Mouse (Mus musculus) midbrain, embryonic 11.5 days (tissue): ENCODE results near the gene Klc4. TPM values are rescaled to one million over a fixed set of nuclear protein-coding genes. Genes with fewer than 3 reads are reported as not detected.
A peak's percentile ranks its signal among the peaks of the same experiment; 100 is the strongest.

Experiments used
- ATAC-seq: fragments of 200-750 bp; cut with Nextera tagmentation; 2 replicates; pipeline ENCODE4 v1.8.0; 2017; ENCODE audit warnings: moderate TSS enrichment, moderate library complexity; ENCODE audit not compliant: low FRiP score
- DNase-seq: peaks from one replicate; pipeline ENCODE4 v3.0.0; 2015; ENCODE audit warnings: low spot score; ENCODE audit errors: missing footprints
- H3K27ac ChIP-seq: fragments of 300-500 bp; sonication (generic); 2 replicates; pipeline ENCODE4 v1.5.1; 2014; ENCODE audit warnings: low read depth, low read length
- H3K27me3 ChIP-seq: fragments of 300-500 bp; sonication (generic); 2 replicates; pipeline ENCODE4 v1.6.1; 2014; ENCODE audit warnings: mild to moderate bottlenecking, low read length, moderate library complexity, mixed read lengths; ENCODE audit not compliant: control insufficient read depth, insufficient read depth
- H3K36me3 ChIP-seq: fragments of 300-500 bp; sonication (generic); 2 replicates; pipeline ENCODE4 v1.6.1; 2014; ENCODE audit warnings: mild to moderate bottlenecking, low read length, moderate library complexity, mixed read lengths; ENCODE audit not compliant: control insufficient read depth, insufficient read depth
- H3K4me1 ChIP-seq: fragments of 300-500 bp; sonication (generic); 2 replicates; pipeline ENCODE4 v1.6.1; 2014; ENCODE audit warnings: low read length; ENCODE audit not compliant: control insufficient read depth, insufficient read depth
- H3K4me2 ChIP-seq: fragments of 300-500 bp; sonication (generic); 2 replicates; pipeline ENCODE4 v1.6.1; 2014; ENCODE audit warnings: mild to moderate bottlenecking, moderate library complexity
- H3K4me3 ChIP-seq: fragments of 300-500 bp; sonication (generic); 2 replicates; pipeline ENCODE4 v1.5.1; 2014; ENCODE audit warnings: low read depth, low read length
- H3K9ac ChIP-seq: fragments of 300-500 bp; sonication (generic); 2 replicates; pipeline ENCODE4 v1.6.1; 2014; ENCODE audit warnings: low read length
- H3K9me3 ChIP-seq: fragments of 300-500 bp; sonication (generic); 2 replicates; pipeline ENCODE4 v1.6.1; 2016; ENCODE audit warnings: low read length; ENCODE audit not compliant: control insufficient read depth
- WGBS: fragments of 180-500 bp; shearing (Covaris S2); extraction: QIAGEN DNeasy Blood & Tissue Kit; methylation state at CpG from one replicate; pipeline ENCODE4 v1.1.7; 2014; 5-methylcytosine and 5-hydroxymethylcytosine counted together
- polyA plus RNA-seq: library from polyadenylated mRNA; unstranded; fragments of >200 nt; fragmentation: Nextera tagmentation; extraction: Ambion mirVana; gene quantifications from 2 replicates; pipeline ENCODE4 v1.2.1, GENCODE M21; 2014

Gene Klc4
- polyA plus RNA-seq, 1 experiment from 2014 or later: 29.8 TPM

DNA sequence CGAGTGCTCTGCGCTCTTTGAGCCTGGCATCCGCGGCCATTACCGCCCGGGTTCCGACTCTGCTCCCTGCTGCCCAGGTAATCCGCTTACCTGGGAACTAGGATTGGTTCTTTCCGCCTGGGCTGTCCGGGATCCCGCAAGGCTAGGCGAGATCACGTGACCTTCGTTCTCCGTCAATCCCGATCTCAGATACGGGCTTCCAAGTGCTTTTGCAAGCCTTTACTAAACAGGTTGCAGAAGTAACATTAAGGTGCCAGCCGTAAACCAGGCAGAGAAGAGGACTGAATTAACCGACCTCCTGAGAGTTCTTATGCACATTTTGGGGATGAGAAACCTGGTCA, 470 bp upstream of the Klc4 start:
- Histone ChIP-seq H3K4me1 (peaks cover 26% of the 10 kb centered on the region), H3K9me3 (no peaks in the 10 kb centered on the region), H3K4me2 (peak overlapping the region; percentile 71), H3K9ac (peak overlapping the region; percentile 68), H3K27me3 (no peaks in the 10 kb centered on the region), H3K4me3 (peak overlapping the region; percentile 78), H3K36me3 (no peaks in the 10 kb centered on the region), H3K27ac (no peak overlapping the region)
- ATAC-seq (no peak), DNase-seq (no peak)
- WGBS: 1% methylated on average over 19 of the region's 19 CpGs

GRCm38 (mm10) chr17:46644916-46645475, 826 bp downstream of the Klc4 start:
- Histone ChIP-seq H3K27ac (no peak overlapping the region), H3K36me3 (peaks cover 3% of the 10 kb centered on the region; the same call in 1 of the 2 replicates), H3K4me2 (peak overlapping the region; percentile 72), H3K9ac (peak overlapping the region; percentile 60), H3K4me3 (peak overlapping the region; percentile 78), H3K4me1 (peaks cover 19% of the 10 kb centered on the region), H3K27me3 (no peaks in the 10 kb centered on the region), H3K9me3 (no peaks in the 10 kb centered on the region)
- ATAC-seq (peak; percentile 27; the same call in 1 of the 2 replicates), DNase-seq (no peak)
- 6% methylated on average over 11 of the region's 11 CpGs for WGBS

DNA sequence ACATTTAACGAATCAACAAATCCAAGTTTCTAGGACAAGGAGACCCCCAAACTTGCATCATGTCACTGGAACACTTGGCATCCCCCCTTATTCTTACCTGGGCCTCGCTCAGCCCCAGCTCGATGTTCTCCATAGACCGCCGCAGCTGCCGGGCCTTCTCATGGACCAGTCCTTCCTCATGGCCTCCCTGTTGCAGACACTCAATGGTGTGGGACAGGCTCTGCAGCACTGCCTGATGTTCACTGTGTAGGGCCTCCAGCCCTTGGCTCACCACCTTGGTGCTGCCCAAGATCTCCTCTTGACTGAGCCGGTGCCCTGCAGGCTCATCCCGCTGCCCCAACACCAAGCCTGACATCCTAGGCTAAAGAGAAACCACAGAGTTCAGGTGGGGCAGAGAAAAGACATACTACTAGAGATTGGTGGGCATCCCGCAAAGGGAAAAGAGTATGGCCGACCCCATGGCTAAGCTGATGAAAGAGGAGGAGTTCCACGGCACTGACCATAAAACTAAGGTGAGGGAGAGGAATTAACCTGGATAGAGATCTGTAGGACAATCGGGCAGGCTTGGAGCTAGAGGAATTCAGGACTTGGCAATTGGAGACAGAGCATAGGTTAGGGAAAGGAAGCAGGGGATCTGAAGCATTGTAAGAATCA, 1.5 kb downstream of the Klc4 start:
- Histone ChIP-seq H3K4me3 (no peak overlapping the region; the same call in 1 of the 2 replicates), H3K4me2 (no peak overlapping the region; the same call in 1 of the 2 replicates)
- no peak for ATAC-seq

DNA sequence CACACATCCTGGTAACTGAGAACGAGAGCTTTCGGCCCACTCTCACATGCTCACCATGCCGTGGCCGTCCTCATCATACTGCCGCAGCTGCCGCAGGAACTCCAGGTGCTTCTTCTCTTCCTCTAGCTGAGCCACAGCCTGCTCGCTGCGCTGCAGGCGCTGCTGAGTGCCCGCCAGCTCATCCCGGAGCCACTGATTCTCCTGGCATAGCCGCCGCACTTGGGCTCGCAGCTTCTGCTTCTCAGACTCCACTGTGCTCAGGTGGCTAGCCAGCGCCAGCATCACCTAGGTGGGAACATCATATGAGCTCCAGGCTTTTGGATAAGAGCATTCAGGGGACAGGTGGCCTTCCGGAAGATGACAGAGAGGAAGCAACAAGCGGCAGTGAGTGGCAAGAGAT, 3.8 kb downstream of the Klc4 start:
- no peak for DNase-seq
- Histone ChIP-seq H3K27ac (no peak overlapping the region), H3K4me2 (no peak overlapping the region), H3K9me3 (no peaks in the 10 kb centered on the region), H3K9ac (no peak overlapping the region), H3K4me3 (no peak overlapping the region), H3K4me1 (peaks cover 12% of the 10 kb centered on the region), H3K27me3 (no peaks in the 10 kb centered on the region), H3K36me3 (peaks cover 3% of the 10 kb centered on the region; the same call in 1 of the 2 replicates)
- ATAC-seq: no peak
- 91% methylated on average over 17 of the region's 17 CpGs for WGBS

More for the DNA sequence above, 1.5 kb downstream of the Klc4 start:
- no peak for DNase-seq
- Histone ChIP-seq H3K36me3 (peaks cover 3% of the 10 kb centered on the region; the same call in 1 of the 2 replicates), H3K27ac (no peak overlapping the region), H3K4me1 (peaks cover 12% of the 10 kb centered on the region), H3K9ac (peak overlapping the region; percentile 3; the same call in 1 of the 2 replicates), H3K9me3 (no peaks in the 10 kb centered on the region), H3K27me3 (no peaks in the 10 kb centered on the region)
- WGBS: 88% methylated on average over 12 of the region's 12 CpGs

DNA sequence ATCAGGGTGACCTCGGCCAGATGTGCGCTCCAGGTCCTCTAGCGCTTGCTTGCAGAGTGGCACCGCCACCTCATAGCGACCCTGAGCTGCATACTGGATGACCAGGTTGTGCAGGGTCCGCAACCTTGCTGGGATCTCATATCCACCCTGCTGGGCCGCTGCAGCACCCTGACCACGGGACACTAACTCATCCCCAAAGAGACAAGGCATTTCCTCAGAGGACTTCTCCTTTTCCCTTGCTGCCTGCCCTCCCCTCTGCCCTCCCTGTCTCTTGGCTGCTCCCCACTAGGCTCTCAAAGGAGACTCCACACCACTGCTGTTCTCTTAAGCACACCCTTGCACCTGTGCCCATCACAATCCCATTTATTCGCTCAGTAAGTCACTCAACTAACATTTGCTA, 5.9 kb downstream of the Klc4 start:
- Histone ChIP-seq H3K36me3 (peaks cover 5% of the 10 kb centered on the region), H3K4me2 (no peak overlapping the region), H3K27ac (no peak overlapping the region), H3K27me3 (no peaks in the 10 kb centered on the region), H3K4me1 (peaks cover 6% of the 10 kb centered on the region), H3K9me3 (no peaks in the 10 kb centered on the region), H3K4me3 (no peak overlapping the region), H3K9ac (no peak overlapping the region)
- DNase-seq (no peak), ATAC-seq (no peak)
- WGBS: 81% methylated on average over 9 of the region's 9 CpGs

DNA sequence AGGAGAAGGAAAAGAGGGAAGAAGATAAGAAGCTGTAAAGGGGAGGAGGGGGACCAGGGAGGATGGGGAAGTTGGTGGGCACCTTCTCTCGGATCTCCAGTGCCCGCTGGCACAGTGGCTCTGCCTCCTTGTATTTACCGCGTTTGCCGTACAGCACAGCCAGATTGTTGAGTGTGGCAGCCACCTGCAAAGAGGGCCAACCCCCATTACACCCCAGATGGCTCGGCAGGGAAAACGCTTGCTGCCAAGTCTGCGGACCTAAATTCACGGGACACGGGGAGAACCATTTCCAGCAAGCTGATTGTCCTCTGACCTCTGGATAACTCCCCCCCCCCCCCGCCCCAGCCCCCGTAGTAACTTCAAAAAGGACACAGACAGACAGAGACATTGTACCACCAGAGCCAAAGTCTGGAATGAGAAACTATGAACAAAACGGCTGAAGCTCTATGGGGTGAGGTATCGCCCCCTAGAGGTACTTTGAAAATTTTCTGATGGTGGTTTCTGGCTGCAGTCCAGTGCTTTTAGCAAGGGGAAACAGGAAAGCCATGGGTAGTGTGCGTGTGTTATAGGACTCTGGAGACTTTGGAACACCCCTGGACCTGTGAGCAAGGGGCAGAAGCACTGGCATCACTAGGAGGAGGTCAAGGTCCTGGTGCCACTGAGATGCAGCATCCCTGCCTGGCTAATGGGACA, 8.8 kb downstream of the Klc4 start:
- Histone ChIP-seq H3K27me3 (no peaks in the 10 kb centered on the region), H3K36me3 (peaks cover 7% of the 10 kb centered on the region), H3K9ac (no peak overlapping the region; the same call in 1 of the 2 replicates), H3K9me3 (no peaks in the 10 kb centered on the region), H3K4me3 (no peak overlapping the region), H3K4me2 (no peak overlapping the region), H3K4me1 (peaks cover 3% of the 10 kb centered on the region), H3K27ac (no peak overlapping the region)
- ATAC-seq (no peak), DNase-seq (peak; percentile 93)
- WGBS: 29% methylated on average over 15 of the region's 15 CpGs

- no peak for DNase-seq
- WGBS: 4% methylated on average over 12 of the region's 12 CpGs
Observed at GRCm38 (mm10) chr17:46629685-46630441, 16.0 kb downstream of the Klc4 start.

GRCm38 (mm10) chr17:46628791-46629684, 16.8 kb downstream of the Klc4 start, which contains the start of gene Ptk7:
Gene Ptk7 (minus strand): TSS chr17:46629504.
- peak within 1 kb of the TSS; percentile 94 for H3K9ac ChIP-seq
- peaks cover 28% of the 10 kb centered on the region for H3K4me1 ChIP-seq
- peak within 1 kb of the TSS; percentile 85 for H3K27ac ChIP-seq
- no peaks in the 10 kb centered on the region for H3K27me3 ChIP-seq
- WGBS: under 1% methylated on average over 82 of the region's 90 CpGs
- H3K9me3 ChIP-seq: no peaks in the 10 kb centered on the region
- peaks cover 8% of the 10 kb centered on the region for H3K36me3 ChIP-seq
- peak within 1 kb of the TSS; percentile 77 for H3K4me2 ChIP-seq
- ATAC-seq (peak; percentile 83), DNase-seq (peak; percentile 99)
- H3K4me3 ChIP-seq: peak within 1 kb of the TSS; percentile 93

More at GRCm38 (mm10) chr17:46629685-46630441, 16.0 kb downstream of the Klc4 start:
- peak; percentile 69 for ATAC-seq
- peaks cover 8% of the 10 kb centered on the region for H3K36me3 ChIP-seq
- peak overlapping the region; percentile 77 for H3K4me2 ChIP-seq
- H3K4me1 ChIP-seq: peaks cover 24% of the 10 kb centered on the region
- H3K9me3 ChIP-seq: no peaks in the 10 kb centered on the region
- peak overlapping the region; percentile 93 for H3K4me3 ChIP-seq
- no peaks in the 10 kb centered on the region for H3K27me3 ChIP-seq
- H3K27ac ChIP-seq: peak overlapping the region; percentile 55
- peak overlapping the region; percentile 94 for H3K9ac ChIP-seq
